Mouse (Mus musculus) myocyte (in vitro differentiated cells): ENCODE measurements around the gene 2210016F16Rik. TPM values are rescaled to one million over a fixed set of nuclear protein-coding genes. Genes with fewer than 3 reads are reported as not detected.

Source experiments
- H3K27me3 ChIP-seq: one replicate; pipeline ENCODE4 v1.6.1; 2011; ENCODE audit not compliant: control insufficient read depth, insufficient read depth, insufficient read length
- H3K36me3 ChIP-seq: one replicate; pipeline ENCODE4 v1.6.1; 2011; ENCODE audit not compliant: control insufficient read depth, insufficient read depth
- H3K4me2 ChIP-seq: one replicate; pipeline ENCODE4 v1.6.1; 2011; ENCODE audit warnings: low read depth, control low read depth
- H3K4me3 ChIP-seq: one replicate; pipeline ENCODE4 v1.5.1; 2011; ENCODE audit warnings: mild to moderate bottlenecking, control low read depth, moderate library complexity
- H3K79me2 ChIP-seq: one replicate; pipeline ENCODE4 v1.6.1; 2011; ENCODE audit not compliant: control insufficient read depth, insufficient read depth
- H3ac ChIP-seq: one replicate; pipeline ENCODE4 v1.6.1; 2011; ENCODE audit not compliant: control insufficient read depth, insufficient read length
- CEBPB ChIP-seq: IDR thresholded peaks from 2 replicates; pipeline ENCODE4 v1.6.1; 2011; ENCODE audit warnings: mild to moderate bottlenecking, moderate library complexity; ENCODE audit not compliant: poor library complexity, insufficient read depth, severe bottlenecking
- E2F4 ChIP-seq: IDR thresholded peaks from one replicate; pipeline ENCODE4 v1.6.1; 2011; ENCODE audit warnings: mild to moderate bottlenecking, control low read depth, moderate library complexity; ENCODE audit not compliant: insufficient read depth
- MAX ChIP-seq: IDR thresholded peaks from one replicate; pipeline ENCODE4 v1.6.1; 2011; ENCODE audit warnings: low read depth, mild to moderate bottlenecking, control low read depth
- MYOD1 ChIP-seq, 3 experiments: IDR thresholded peaks; one replicate each; pipeline ENCODE4 v1.6.1; 2011; ENCODE audit warnings: control low read depth in 2 of 3, low read depth in 2 of 3, mild to moderate bottlenecking in 2 of 3, moderate library complexity in 1 of 3; ENCODE audit not compliant: insufficient read length in 2 of 3, control insufficient read depth in 1 of 3
- MYOG ChIP-seq, 3 experiments: IDR thresholded peaks; one replicate each; pipeline ENCODE4 v1.6.1; 2011; ENCODE audit warnings: control low read depth in 2 of 3, low read depth in 2 of 3, mild to moderate bottlenecking in 2 of 3; ENCODE audit not compliant: insufficient read length in 2 of 3, control insufficient read depth in 1 of 3, insufficient read depth in 1 of 3
- POLR2A ChIP-seq: IDR thresholded peaks from one replicate; pipeline ENCODE4 v1.6.1; 2011; ENCODE audit warnings: low read depth, mild to moderate bottlenecking, control low read depth, moderate library complexity; ENCODE audit not compliant: insufficient read length
- POLR2AphosphoS2 ChIP-seq: IDR thresholded peaks from one replicate; pipeline ENCODE4 v1.6.1; 2011; ENCODE audit warnings: low read depth, control low read depth; ENCODE audit not compliant: insufficient read length
- REST ChIP-seq: IDR thresholded peaks from one replicate; pipeline ENCODE4 v1.6.1; 2011; ENCODE audit warnings: mild to moderate bottlenecking, control low read depth, moderate library complexity; ENCODE audit not compliant: insufficient read depth, insufficient read length
- SRF ChIP-seq: IDR thresholded peaks from one replicate; pipeline ENCODE4 v1.6.1; 2011; ENCODE audit warnings: low read depth; ENCODE audit not compliant: control insufficient read depth, insufficient read length
- TCF12 ChIP-seq: IDR thresholded peaks from one replicate; pipeline ENCODE4 v1.6.1; 2011; ENCODE audit warnings: mild to moderate bottlenecking, control low read depth; ENCODE audit not compliant: poor library complexity, insufficient read depth, severe bottlenecking
- TCF3 ChIP-seq: IDR thresholded peaks from one replicate; pipeline ENCODE4 v1.6.1; 2011; ENCODE audit warnings: low read depth, control low read depth; ENCODE audit not compliant: insufficient read length
- USF1 ChIP-seq: IDR thresholded peaks from one replicate; pipeline ENCODE4 v1.6.1; 2011; ENCODE audit warnings: low read depth, mild to moderate bottlenecking, control low read depth, moderate library complexity
- polyA plus RNA-seq: library from polyadenylated mRNA; unstranded; fragments of >200 nt; fragmentation: generic; extraction: Trizol; gene quantifications from one replicate; pipeline ENCODE4 v1.2.1, GENCODE M21; 2012; ENCODE audit warnings: missing spikeins

Gene 2210016F16Rik
- polyA plus RNA-seq = 3.7 TPM

DNA sequence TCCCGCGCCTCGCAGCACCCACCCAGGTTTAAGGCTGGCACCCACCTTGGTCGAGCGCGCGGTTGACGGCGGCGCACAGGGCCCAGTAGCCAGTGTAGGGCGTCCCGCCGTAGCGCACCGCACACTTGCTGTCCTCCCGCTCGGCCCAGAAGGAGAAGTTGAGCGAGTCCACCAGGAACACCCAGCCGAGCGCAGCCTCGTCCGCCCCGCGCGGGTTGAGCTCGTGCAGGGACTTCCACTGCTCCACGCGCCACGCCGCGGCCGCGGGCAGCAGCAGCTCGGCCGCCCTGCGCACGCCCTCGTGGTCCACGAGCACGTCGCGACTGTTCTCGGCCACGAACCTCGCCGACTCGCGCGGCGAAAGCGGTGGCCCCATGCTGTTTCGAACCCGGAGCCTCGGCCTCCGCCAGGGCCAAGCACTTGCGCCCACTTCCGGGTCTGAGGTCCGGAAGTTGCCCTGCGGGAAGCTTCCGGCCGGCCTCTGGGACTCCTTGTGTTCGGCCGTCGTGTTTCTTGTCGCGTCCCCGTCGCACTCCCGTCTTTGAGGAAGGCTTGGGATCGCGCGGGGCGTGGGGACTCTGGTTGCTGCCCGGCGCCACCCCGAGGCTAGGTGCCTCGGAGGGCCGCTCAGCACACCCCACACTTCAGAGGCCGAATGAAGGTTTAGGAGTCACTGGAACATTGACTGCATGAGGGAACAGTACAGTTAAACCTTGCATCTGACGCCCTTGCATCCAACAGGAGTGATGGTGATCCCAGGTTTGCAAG lies at the start of gene 2210016F16Rik:
Gene 2210016F16Rik, minus strand, starts transcription at position 447 of the 768 bp plus-strand sequence.
- TF ChIP-seq POLR2AphosphoS2 (peak; percentile 24), POLR2A (peak; percentile 53), USF1 (no peak)
- no peaks in the 10 kb centered on the region for H3K27me3 ChIP-seq
- H3ac ChIP-seq = peak within 1 kb of the TSS; percentile 87
- H3K36me3 ChIP-seq = peaks cover 17% of the 10 kb centered on the region
- peak within 1 kb of the TSS; percentile 12 for H3K4me3 ChIP-seq
- H3K79me2 ChIP-seq = no peaks in the 10 kb centered on the region
- no peak within 1 kb of the TSS for H3K4me2 ChIP-seq

DNA sequence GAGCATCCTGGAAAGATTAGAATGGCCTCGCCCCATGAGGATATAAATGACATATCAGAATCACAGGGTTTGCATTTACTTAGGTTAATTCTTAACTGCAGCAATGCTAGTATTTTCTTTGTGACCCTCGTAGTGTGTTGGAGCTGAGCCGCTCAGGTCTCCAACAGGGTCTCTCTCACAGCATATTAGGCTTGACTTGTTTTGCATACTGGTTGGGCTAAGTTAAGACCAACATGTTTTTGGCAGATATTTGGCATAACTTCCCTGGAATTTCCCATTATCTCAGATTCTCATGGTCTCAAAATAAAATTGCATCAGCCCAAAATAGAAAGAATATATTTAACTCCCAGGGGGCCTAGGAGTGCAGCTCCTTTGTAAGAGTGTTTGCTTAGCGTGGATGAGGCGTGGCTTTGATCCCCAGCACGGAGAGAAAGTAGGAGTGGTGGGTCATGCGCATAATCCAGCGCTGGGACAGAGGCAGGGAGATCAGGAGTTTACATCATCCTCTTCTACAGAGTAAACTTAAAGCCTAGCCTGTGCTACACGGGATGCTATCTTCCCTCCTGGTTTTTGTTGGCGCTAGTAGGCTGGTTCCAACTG lies 38.1 kb upstream of the 2210016F16Rik start:
- Histone ChIP-seq H3ac (no peak overlapping the region), H3K4me2 (peak overlapping the region; percentile 14), H3K79me2 (no peaks in the 10 kb centered on the region), H3K36me3 (no peaks in the 10 kb centered on the region), H3K4me3 (no peak overlapping the region), H3K27me3 (no peaks in the 10 kb centered on the region)
- TF ChIP-seq CEBPB = 0 out of 2 replicates have a peak, but pooled peaks have one; percentile 15
- no peak for TF ChIP-seq SRF
- no peak for TF ChIP-seq USF1

DNA sequence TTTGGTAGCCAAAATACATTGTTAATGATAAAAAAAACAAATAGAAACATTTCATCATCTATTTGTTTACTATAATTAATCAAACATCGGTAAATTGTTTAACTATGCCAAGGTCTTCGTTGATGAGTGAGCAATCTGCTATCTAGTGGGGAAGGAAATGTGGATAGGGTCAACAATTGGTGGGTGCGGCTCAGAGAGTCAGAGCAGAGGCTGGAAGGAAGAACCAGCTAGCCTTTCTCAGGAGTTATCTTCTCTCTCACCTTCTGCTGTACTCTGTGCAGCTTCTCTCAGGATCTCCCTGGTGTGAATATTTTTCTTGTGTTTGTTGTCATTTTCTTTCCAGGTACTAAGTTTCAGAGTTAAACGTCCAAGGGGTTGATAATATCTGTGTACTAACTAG lies 37.2 kb upstream of the 2210016F16Rik start:
- Histone ChIP-seq H3K4me3 (no peak overlapping the region), H3ac (no peak overlapping the region), H3K4me2 (no peak overlapping the region), H3K79me2 (no peaks in the 10 kb centered on the region), H3K27me3 (no peaks in the 10 kb centered on the region), H3K36me3 (no peaks in the 10 kb centered on the region)
- no peak for TF ChIP-seq MAX
- TF ChIP-seq MYOD1 (IDR thresholded peaks at IDR 0.05; ENCODE audit: control insufficient read depth in 1 of 3, insufficient read length in 2 of 3, low read depth in 2 of 3) = no peak
- no peak for TF ChIP-seq E2F4
- no peak for TF ChIP-seq USF1
- TF ChIP-seq POLR2AphosphoS2 = no peak
- TF ChIP-seq POLR2A = no peak
- TF ChIP-seq CEBPB = no peak
- no peak for TF ChIP-seq SRF
- TF ChIP-seq MYOG (IDR thresholded peaks at IDR 0.05; ENCODE audit: control insufficient read depth in 1 of 3, insufficient read depth in 1 of 3, insufficient read length in 2 of 3, low read depth in 2 of 3) = no peak
- no peak for TF ChIP-seq TCF12
- TF ChIP-seq REST = no peak

DNA sequence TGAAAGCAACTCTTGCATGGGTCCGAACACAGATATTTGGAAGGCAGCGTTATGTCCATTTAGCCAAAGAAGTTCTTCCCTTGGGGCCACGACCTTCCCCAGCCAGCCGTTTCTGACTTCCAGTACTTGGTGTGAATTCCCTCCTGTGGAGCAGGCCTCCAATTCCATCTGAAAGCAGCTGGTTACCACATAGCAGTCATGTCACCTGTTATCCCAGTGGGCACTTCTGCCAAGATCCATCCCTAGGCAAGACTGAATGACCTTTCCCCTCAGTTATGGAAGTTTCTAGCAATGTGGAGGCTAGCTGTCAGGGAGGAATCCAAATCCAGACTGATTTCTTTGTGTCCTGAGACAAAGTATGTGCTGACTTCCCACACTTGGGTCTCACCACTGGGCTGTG lies 36.0 kb upstream of the 2210016F16Rik start:
- Histone ChIP-seq H3K27me3 (no peaks in the 10 kb centered on the region), H3K4me2 (no peak overlapping the region), H3ac (no peak overlapping the region), H3K4me3 (no peak overlapping the region), H3K36me3 (no peaks in the 10 kb centered on the region), H3K79me2 (no peaks in the 10 kb centered on the region)
- no peak for TF ChIP-seq POLR2A
- no peak for TF ChIP-seq USF1
- TF ChIP-seq POLR2AphosphoS2 = no peak
- TF ChIP-seq E2F4 = no peak
- peak in 2 of 3 experiments; percentile 67 to 70 for TF ChIP-seq MYOG (IDR thresholded peaks at IDR 0.05; ENCODE audit: control insufficient read depth in 1 of 3, insufficient read depth in 1 of 3, insufficient read length in 2 of 3, low read depth in 2 of 3)
- no peak for TF ChIP-seq SRF
- TF ChIP-seq CEBPB = no peak
- peak in 2 of 3 experiments; percentile 57 to 84 for TF ChIP-seq MYOD1 (IDR thresholded peaks at IDR 0.05; ENCODE audit: control insufficient read depth in 1 of 3, insufficient read length in 2 of 3, low read depth in 2 of 3)
- peak; percentile 25 for TF ChIP-seq TCF12
- no peak for TF ChIP-seq MAX
- TF ChIP-seq TCF3 = peak; percentile 15

DNA sequence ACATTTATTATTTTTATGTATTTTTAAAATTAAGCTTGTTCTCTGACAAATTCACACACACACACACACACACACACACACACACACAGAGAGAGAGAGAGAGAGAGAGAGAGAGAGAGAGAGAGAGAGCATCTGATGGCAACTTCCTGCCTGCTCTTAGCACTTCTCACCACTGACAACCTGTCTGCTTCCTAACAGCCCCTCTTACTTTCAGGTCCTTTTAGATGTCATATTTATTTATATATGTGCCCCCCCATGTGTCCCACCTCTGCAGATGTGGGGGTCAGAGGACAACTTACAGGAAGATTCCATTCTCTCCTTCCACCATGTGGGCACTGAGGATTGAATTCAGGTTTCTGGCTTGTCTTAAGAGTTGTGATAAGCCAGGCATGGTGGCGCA lies 34.2 kb upstream of the 2210016F16Rik start:
- H3K36me3 ChIP-seq = no peaks in the 10 kb centered on the region
- TF ChIP-seq TCF3 = no peak
- TF ChIP-seq USF1 = no peak
- TF ChIP-seq E2F4 = no peak
- no peak for TF ChIP-seq SRF
- no peak for TF ChIP-seq REST
- TF ChIP-seq POLR2A = no peak
- H3K4me3 ChIP-seq = no peak overlapping the region
- no peak overlapping the region for H3K4me2 ChIP-seq
- H3ac ChIP-seq = no peak overlapping the region
- no peaks in the 10 kb centered on the region for H3K27me3 ChIP-seq
- H3K79me2 ChIP-seq = no peaks in the 10 kb centered on the region
